Mouse (Mus musculus) cortical plate, adult 2 months (tissue): ENCODE data around the gene Traf3ip2.

Experiments
- CTCF ChIP-seq: fragments of 200-500 bp; IDR thresholded peaks from 2 replicates; pipeline ENCODE4 v1.5.1; 2011; ENCODE audit warnings: mild to moderate bottlenecking, control low read depth, low read length; ENCODE audit not compliant: insufficient read depth; ENCODE audit errors: extremely low read depth
- POLR2A ChIP-seq: fragments of 200-500 bp; IDR thresholded peaks from 2 replicates; pipeline ENCODE4 v1.6.1; 2011; ENCODE audit warnings: mild to moderate bottlenecking, low read length, control low read depth; ENCODE audit not compliant: insufficient read depth; ENCODE audit errors: extremely low read depth

DNA sequence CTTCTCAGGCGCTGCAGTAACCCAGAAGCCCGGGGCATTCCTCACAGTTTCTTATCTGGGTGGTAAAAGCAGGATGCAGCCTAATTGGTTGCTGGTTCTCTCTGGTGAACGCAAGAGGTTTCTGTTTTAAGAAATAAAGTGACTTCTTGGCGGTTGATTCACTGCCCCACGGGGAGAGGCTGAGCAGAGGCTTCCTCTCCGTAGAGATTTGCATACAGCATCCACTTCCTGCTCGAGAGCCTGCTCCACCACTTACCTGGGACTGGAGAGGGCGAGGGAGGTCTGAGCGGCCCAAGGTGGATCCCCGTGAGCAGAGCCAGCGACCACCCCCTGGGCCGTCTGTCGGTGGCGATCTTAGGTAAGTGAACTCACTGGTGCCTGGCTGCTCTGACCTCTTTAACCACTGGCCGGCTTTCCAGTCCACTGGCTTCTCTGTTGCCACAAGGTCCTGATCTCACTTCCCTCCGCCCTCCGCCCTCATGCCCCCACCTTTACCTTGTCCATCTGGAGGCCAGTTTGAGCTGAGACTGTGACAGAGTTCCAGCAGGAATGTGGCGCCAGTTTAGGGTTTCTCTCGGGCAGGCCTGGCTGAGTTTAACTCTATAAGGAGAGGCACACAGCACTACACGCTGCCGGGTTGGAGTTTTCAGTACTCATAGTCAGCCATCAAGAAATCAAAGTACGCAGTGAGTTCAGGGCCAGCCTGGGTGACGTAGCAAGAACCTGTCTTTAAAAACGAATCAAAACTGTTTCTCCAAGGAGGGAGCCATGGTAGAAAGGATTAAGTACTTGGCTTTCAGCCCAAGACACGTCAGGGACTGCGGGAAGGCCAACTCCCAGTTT lies 476 bp downstream of the Traf3ip2 start:
- TF ChIP-seq CTCF (no peak), POLR2A (no peak)
